Mouse (Mus musculus) R1 (cell line): ENCODE measurements around the gene Slc2a13.
A peak's percentile ranks its signal among the peaks of the same experiment; 100 is the strongest.

Experiments
- DNase-seq: peaks from one replicate; pipeline ENCODE4 v3.0.0-alpha.2; 2018; ENCODE audit warnings: low read depth, low spot score

The Slc2a13 gene

DNA sequence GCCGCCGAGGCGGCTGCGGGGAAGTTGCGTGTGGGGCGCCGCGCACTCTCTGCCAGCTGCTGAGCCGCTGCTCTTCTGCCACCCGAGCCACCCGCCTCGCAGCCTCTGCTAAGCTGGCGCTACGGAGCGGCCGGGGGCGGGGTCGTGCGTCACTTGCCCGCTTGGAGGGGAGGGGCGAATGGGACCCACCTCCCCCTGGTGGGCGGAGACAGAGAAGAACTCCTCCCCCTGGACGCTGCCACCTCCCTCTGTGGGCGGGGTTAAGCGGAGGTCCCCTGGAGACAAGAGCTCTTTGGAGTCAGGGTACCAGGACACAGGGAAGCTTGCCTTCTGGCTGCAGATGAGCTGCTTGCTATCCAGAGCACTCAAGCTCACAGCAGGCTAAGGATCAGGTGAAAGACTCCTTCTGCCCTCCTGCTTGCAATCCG, at the start of gene Slc2a13:
TSS of gene Slc2a13 (minus strand) at position 151 of the 428 bp plus-strand sequence.
- DNase-seq = peak; percentile 91

GRCm38 (mm10) chr15:91616016-91616415, 43.0 kb upstream of the Slc2a13 start:
- no peak for DNase-seq

GRCm38 (mm10) chr15:91615532-91615931, 42.5 kb upstream of the Slc2a13 start:
- no peak for DNase-seq

DNA sequence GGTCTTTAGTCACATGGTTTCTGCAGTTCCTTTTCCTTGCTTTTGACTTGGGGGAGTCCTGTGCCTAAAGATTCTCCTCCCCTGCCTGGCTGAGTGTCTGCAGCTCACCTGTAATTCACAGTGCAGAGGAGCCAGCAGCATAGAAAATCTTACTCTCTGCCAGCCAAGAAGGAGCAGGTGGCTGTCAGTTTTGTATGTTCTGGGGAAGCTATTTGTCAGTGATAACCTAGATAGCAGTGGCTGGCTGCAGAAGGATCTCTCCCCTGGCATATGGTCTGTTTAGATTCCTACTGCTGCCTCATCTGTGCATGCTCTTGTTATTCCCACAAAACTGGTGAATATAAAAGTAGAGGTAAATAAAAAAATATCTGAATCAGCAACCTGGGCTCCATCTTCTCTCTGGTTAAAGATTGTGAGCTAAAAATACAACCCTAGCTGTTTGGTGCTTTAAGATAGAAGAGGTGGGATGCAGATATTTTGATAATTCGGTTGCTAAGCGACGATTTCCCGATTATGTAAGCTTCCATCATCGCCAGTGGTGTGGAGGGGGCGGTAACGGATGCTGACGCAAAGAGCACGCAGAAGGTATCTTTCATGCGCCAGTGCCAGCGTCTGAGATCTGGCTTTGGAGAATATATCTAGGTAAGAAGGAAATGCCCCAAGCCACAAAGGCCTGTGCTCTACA, 41.1 kb upstream of the Slc2a13 start:
- no peak for DNase-seq

DNA sequence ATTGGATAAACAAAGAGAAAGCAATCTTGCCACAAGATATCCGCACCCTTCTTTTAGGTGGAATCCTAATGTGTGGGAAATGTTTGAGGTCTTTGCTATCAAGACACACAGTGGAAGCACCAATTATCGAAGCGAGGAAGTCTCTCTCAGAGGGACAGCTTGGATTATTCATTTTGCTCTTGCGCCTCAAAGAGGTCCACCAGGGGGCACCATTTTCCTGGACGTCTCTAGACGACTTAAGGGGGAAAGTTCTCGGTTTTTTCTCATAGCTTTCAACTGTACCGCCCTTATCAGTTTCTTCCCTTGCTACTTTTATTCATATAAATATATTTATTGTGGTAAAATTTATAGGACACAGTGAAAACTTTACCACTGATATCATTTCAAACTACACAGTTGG, 36.7 kb upstream of the Slc2a13 start:
- DNase-seq = peak; percentile 80

- no peak for DNase-seq
These were observed 35.8 kb upstream of the Slc2a13 start for GRCm38 (mm10) chr15:91608811-91609210.

- DNase-seq = no peak
These were observed 28.1 kb upstream of the Slc2a13 start for GRCm38 (mm10) chr15:91601197-91601596.

DNA sequence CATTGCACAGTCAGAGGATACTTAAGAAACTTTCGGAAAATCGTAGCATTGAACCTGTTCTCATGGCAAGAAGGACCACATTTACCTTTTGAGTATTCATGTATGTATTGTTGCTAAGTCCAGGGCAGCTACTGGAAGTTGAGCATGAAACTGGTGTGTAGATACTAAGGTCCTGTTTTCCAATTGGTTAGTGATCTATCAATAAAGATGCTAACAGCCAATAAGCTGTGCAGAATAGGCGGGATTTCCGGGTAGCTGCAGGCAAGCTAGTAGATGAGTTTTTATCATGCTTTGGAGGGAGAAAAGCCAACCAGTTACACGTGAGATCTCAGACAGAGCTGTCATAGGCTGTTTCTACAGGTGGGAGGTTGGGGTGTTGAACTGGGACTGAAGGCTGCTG, 24.2 kb upstream of the Slc2a13 start:
- peak; percentile 52 for DNase-seq

DNA sequence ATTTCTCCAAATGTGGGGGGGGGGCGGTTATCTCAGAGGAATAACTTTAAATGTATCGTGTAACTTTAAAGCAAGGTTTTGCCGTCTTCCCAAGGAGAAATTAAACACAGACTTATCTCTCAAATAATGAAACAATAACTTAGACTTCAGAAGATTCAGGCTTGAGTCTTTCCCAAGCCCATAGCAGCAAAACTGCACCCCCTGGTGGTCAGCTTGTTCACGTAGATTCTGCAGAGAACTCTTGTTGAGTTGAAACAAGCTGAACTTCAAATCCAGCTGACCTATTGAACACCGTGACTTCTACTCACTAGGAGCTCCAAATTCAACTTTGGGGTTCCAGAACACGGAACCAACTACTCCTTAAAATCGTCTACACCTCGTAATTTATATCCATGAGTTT, 1.4 kb upstream of the Slc2a13 start:
- peak; percentile 81 for DNase-seq

GRCm38 (mm10) chr15:91572421-91573069, 516 bp downstream of the Slc2a13 start:
- peak; percentile 21 for DNase-seq

DNA sequence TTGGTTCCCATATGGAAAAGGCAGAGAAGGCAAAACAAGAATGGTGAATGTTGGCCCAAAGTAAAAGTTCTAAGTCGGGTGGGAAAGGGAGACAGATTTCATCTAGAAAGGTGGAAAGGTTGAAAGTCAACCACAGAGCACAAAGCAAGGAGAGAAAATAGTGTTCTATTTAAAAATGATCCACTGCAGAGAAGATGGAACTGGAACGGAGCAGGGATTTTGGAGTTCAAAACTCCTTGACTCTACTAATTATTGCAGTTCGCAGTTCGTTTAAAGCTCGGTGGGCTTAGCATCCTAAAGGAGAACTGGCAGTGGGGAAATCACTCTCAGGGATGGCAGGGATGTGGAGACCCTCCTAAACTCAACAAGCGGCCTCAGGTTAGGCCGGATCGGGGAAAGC, 1.1 kb downstream of the Slc2a13 start:
- no peak for DNase-seq

DNA sequence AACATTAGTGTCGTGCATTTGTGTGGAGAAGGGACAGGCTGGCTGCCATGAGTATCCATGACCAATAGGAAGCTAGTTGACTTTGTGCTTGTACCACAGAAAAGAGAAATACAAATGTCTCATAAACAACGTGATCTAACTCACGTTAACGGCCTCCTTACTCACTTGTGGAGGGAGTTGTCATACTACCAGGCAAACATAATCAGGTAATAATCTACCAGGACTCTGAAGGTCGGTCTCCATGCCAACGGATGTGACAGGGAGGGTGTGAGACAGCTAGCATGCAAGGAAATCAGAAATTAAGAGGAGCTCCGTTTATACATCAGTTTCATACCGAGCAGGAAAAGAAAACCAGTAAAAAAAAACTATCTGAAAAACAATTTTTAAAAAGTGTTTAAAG, 6.3 kb downstream of the Slc2a13 start:
- DNase-seq = no peak

DNA sequence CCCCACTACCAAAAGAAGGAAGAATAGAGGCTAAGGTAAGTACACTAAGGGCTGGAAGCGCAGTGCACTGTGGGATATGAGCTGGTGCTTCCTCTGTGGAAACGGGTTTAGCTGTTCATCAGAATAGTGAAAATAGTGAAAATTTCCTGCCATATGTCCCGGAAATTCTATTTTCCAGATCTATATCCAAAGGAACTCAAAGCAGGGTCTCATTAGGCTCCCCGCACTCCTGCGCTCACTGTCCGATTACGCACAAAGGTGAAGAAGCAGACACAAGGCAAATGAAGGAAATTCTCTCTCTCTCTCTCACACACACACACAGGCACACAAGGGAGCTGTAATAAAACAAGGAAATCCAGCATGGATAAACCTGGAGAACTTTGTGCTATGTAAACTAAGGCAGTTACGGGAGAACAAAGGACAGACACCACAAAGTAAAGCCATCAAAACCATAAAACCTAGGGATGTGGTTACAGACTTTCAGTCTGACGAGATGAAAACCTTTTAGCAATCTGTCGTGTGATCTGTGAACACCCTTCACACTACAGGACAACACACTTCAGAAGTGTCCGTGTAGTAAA, 7.9 kb downstream of the Slc2a13 start:
- no peak for DNase-seq

- no peak for DNase-seq
These were observed 11.3 kb downstream of the Slc2a13 start for GRCm38 (mm10) chr15:91561728-91562127.

DNA sequence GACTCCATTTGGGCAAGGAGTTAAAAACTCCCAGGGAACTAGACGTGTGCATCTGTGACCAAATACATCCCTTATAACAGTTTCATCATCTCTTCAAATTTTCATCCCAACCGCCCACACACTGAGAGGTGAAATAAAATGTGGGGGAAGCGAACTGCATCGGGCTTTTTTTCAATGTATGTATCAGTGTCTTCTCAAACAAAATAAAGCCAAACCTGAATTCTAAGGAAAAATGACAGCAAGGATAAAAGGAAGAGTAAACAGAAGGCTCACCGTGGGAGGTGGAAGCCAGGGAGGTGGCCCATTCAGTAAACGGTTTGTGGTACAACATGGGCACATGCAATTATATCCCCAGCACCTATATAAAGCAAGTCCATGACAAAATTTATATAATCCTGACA, 17.7 kb downstream of the Slc2a13 start:
- DNase-seq = no peak

- DNase-seq = no peak
These were observed 24.3 kb downstream of the Slc2a13 start for GRCm38 (mm10) chr15:91548586-91549268.

- no peak for DNase-seq
These were observed 28.5 kb downstream of the Slc2a13 start for GRCm38 (mm10) chr15:91544586-91544985.

DNA sequence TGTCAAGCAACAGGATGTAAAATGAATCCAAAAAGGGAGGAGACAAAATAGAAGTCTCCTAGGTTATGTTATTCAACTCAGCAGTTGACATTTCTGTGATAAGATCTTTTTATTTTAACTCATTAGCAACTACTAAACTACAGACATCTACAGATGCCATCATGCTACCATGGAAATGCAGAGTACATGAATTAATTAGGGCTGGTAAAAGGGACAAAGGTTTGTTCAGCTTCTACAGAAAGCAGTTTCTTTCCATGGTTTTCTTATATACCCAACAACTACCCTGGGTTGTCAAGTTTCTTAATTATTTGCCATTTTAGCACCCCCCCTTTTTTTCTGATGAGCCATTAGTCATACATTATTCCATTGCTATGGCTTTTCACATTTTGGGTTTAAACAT, 34.6 kb downstream of the Slc2a13 start:
- DNase-seq = no peak

DNA sequence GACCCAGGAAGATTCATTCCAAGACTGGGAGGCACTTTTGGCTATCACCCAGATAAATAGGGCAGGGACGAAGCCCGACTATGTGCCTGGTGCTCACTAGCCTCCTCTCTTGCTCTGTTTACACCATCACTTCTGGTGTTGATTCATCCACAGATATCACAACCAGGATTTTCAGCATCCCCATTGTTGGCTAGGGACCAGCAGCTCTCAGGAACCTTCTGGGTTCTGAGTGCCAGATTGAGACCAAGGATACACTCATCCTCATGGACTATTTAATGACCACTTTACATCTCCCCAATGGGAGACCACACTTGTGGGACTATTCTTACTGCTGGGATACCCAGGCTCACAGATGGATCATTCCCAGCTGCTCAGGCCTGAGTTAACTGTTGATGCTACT, 46.2 kb downstream of the Slc2a13 start:
- DNase-seq = no peak

- DNase-seq = no peak
These were observed 46.9 kb downstream of the Slc2a13 start for GRCm38 (mm10) chr15:91526166-91526565.

DNA sequence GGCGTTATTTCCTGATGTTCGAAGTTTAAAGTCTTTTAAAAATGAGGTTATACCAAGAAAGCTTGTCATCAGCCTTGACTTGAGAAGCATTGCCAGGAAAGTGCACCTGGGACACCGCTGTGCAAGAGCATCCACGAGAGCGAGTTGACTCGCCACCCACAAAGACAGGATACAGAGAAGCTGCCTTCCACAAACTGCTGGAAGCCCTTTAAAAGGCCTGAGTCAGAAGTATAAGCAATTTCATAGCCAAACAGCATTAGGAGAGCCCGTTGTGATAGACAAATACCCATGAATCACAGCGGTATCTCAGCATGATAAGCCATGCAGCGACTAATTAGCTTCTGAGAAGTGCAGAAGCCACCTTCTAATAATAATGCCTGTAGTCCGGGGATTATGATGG, 48.6 kb downstream of the Slc2a13 start:
- no peak for DNase-seq

DNA sequence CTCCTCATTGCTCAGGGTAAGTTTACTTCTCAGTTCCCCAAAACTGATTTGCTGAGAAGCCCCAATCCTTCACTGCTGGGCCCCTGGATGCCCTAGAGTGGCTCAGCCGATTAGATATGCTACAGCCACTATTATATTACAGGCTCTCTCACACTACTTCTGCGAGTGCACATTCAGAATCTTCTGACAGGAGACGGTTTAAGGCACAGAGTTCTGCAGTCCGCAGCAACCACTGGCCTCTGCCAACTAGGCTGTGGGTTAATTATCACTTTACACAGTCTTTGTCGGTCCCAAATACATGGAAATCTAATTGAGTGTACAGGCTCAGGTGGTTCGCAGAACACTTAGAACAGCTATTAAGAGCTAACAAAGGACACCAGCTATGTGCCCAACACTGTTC, 69.8 kb downstream of the Slc2a13 start:
- DNase-seq = no peak
